ENCODE assay signal across 22 mouse cellular contexts in genomic region chr16:46520885-46521417, GRCm38 (mm10).
"Had no signal": no experiment of that assay in that cellular context is flagged by ENCODE, and none has a peak within 500 bp of the region (broad histone marks: within the 10 kb centered on the region; RNA-seq: fewer than 3 reads in every experiment).

No protein-coding gene starts in this region.

- H3K4me2 ChIP-seq: limb, embryonic 12.5 days; limb, embryonic 15.5 days; liver, embryonic 11.5 days; lung, embryonic 14.5 days; midbrain, embryonic 15.5 days; neural tube, embryonic 12.5 days; neural tube, embryonic 15.5 days had no signal

- H3K4me1 ChIP-seq: limb, embryonic 12.5 days; limb, embryonic 15.5 days; megakaryocyte, embryonic 14.5 days; midbrain, embryonic 10.5 days; midbrain, embryonic 15.5 days; neural tube, embryonic 12.5 days; neural tube, embryonic 15.5 days had no signal

- H3K36me3 ChIP-seq: limb, embryonic 12.5 days; limb, embryonic 15.5 days; midbrain, embryonic 10.5 days; midbrain, embryonic 15.5 days; neural tube, embryonic 12.5 days; neural tube, embryonic 15.5 days had no signal

- H3K4me3 ChIP-seq: limb, embryonic 12.5 days; limb, embryonic 15.5 days; megakaryocyte, embryonic 14.5 days; midbrain, embryonic 10.5 days; midbrain, embryonic 15.5 days; neural tube, embryonic 12.5 days; neural tube, embryonic 15.5 days had no signal

- H3K27me3 ChIP-seq: limb, embryonic 12.5 days; limb, embryonic 15.5 days; megakaryocyte, embryonic 14.5 days; midbrain, embryonic 15.5 days; neural tube, embryonic 12.5 days; neural tube, embryonic 15.5 days had no signal

- DNase-seq: kidney, adult 11 months; kidney, postnatal 4 days; left cerebral cortex, postnatal 4 days; liver, postnatal 0 days; lung, embryonic 14.5 days; right cerebral cortex, adult 18-20 months; right cerebral cortex, postnatal 14 days; right cerebral cortex, postnatal 4 days; thymus, adult 2 months; thymus, postnatal 14 days; thymus, postnatal 4 days had no signal

- ATAC-seq: liver, postnatal 0 days; lung, postnatal 0 days; midbrain, embryonic 15.5 days had no signal

- H3K27ac ChIP-seq: limb, embryonic 12.5 days; limb, embryonic 15.5 days; liver, embryonic 14.5 days; midbrain, embryonic 10.5 days; midbrain, embryonic 15.5 days; neural tube, embryonic 12.5 days; neural tube, embryonic 15.5 days; stomach, postnatal 0 days had no signal

- H3K9ac ChIP-seq: limb, embryonic 12.5 days; limb, embryonic 15.5 days; liver, embryonic 14.5 days; liver, postnatal 0 days; lung, embryonic 14.5 days; midbrain, embryonic 15.5 days; neural tube, embryonic 12.5 days; neural tube, embryonic 15.5 days had no signal

- H3K9me3 ChIP-seq: limb, embryonic 12.5 days; limb, embryonic 15.5 days; midbrain, embryonic 10.5 days; midbrain, embryonic 15.5 days; neural tube, embryonic 12.5 days; neural tube, embryonic 15.5 days had no signal
